Mouse (Mus musculus): ENCODE data around the gene Lbx2.

- TF ChIP-seq CTCF (IDR thresholded peaks at IDR 0.05; ENCODE audit: low read depth, low read length) (no peak), POLR2A (IDR thresholded peaks at IDR 0.05; ENCODE audit: borderline replicate concordance, low read depth, low read length) (no peak)
Observed at GRCm38 (mm10) chr6:83086121-83087035, at the start of gene Lbx2.

Measured in bone marrow macrophage, adult 2 months (primary cell).